16 mouse cellular contexts compared by ENCODE assay signal in the genomic region with DNA sequence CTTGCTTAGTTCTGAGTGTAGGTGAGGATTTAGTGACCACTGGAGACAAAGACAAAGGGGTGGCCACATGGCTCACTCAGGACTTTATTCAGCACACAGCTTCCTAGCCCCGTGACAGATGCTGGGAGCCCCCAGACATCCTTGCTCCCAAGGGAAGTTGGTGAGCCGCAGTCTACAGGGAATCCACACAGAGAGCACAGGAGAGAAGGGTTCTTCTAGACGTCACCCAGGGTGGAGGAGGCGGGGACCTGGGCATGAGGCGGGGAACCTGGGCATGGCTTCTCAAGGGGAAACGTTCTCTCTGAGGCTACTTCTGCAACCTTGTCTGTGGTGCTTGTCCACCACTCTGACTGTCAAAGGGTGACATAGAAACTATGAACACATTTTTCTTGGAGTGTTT. TPM values are rescaled to one million over a fixed set of nuclear protein-coding genes. Genes with fewer than 3 reads are reported as not detected.
DNase-seq lines count a peak whose midpoint lies in the region; ATAC-seq lines count a peak whose summit lies in the region.
"Had no signal": no experiment of that assay in that cellular context is flagged by ENCODE, and none has a peak within 500 bp of the region (broad histone marks: within the 10 kb centered on the region; RNA-seq: fewer than 3 reads in every experiment).

No protein-coding gene starts in this region.

- peaks cover 4% of the 10 kb centered on the region; the same call in 1 of the 2 replicates for H3K36me3 ChIP-seq in heart, embryonic 10.5 days
- no peaks in the 10 kb centered on the region for H3K36me3 ChIP-seq in midbrain, embryonic 13.5 days
- H3K36me3 ChIP-seq in midbrain, embryonic 14.5 days (ENCODE audit: control insufficient read depth, insufficient read depth, low read length): no peaks in the 10 kb centered on the region
- H3K36me3 ChIP-seq: heart, embryonic 15.5 days had no signal

- peak overlapping the region; percentile 45; the same call in 1 of the 2 replicates for H3K27ac ChIP-seq in heart, embryonic 10.5 days
- peak overlapping the region; percentile 9; the same call in 1 of the 2 replicates for H3K27ac ChIP-seq in midbrain, embryonic 13.5 days
- no peak overlapping the region for H3K27ac ChIP-seq in midbrain, embryonic 14.5 days (replicated peaks; ENCODE audit: low read depth, low read length)
- H3K27ac ChIP-seq: heart, embryonic 15.5 days; kidney, postnatal 0 days had no signal

- DNase-seq in heart, embryonic 10.5 days (ENCODE audit: low spot score): no peak
- no peak for DNase-seq in heart, adult 9 months (ENCODE audit: low spot score in 2 of 2)
- no peak for DNase-seq in midbrain, embryonic 14.5 days
- peak; percentile 24 for DNase-seq in lung, postnatal 14 days
- DNase-seq: adrenal gland, postnatal 10 days; cerebellum, adult 2 months; gastrocnemius, postnatal 25 days; right cerebral cortex, postnatal 4 days; thymus, adult 2 months had no signal

- no peak overlapping the region for H3K9ac ChIP-seq in midbrain, embryonic 13.5 days (replicated peaks)
- H3K9ac ChIP-seq in midbrain, embryonic 14.5 days (replicated peaks; ENCODE audit: low read length): no peak overlapping the region
- H3K9ac ChIP-seq: heart, embryonic 15.5 days had no signal

- H3K4me1 ChIP-seq in heart, embryonic 10.5 days: peaks cover 77% of the 10 kb centered on the region
- H3K4me1 ChIP-seq in midbrain, embryonic 13.5 days (replicated peaks): peaks cover 71% of the 10 kb centered on the region
- peaks cover 39% of the 10 kb centered on the region for H3K4me1 ChIP-seq in midbrain, embryonic 14.5 days (ENCODE audit: control insufficient read depth, insufficient read depth, low read length)

- H3K27me3 ChIP-seq in heart, embryonic 10.5 days (ENCODE audit: insufficient read depth, poor library complexity, severe bottlenecking): no peaks in the 10 kb centered on the region
- no peaks in the 10 kb centered on the region for H3K27me3 ChIP-seq in midbrain, embryonic 13.5 days
- no peaks in the 10 kb centered on the region for H3K27me3 ChIP-seq in midbrain, embryonic 14.5 days (ENCODE audit: control insufficient read depth, insufficient read depth, low read length)
- H3K27me3 ChIP-seq: heart, embryonic 15.5 days had no signal

- 55% methylated on average over 6 of the region's 6 CpGs for WGBS in heart, embryonic 10.5 days
- WGBS in midbrain, embryonic 13.5 days: 56% methylated on average over 6 of the region's 6 CpGs
- WGBS in midbrain, embryonic 14.5 days: 50% methylated on average over 6 of the region's 6 CpGs

- H3K4me3 ChIP-seq in heart, embryonic 10.5 days: no peak overlapping the region
- no peak overlapping the region for H3K4me3 ChIP-seq in midbrain, embryonic 13.5 days (replicated peaks)
- no peak overlapping the region for H3K4me3 ChIP-seq in midbrain, embryonic 14.5 days (replicated peaks; ENCODE audit: low read depth, low read length)
- H3K4me3 ChIP-seq: heart, embryonic 15.5 days had no signal

- ATAC-seq in midbrain, embryonic 13.5 days: no peak
- ATAC-seq in midbrain, embryonic 14.5 days (ENCODE audit: low FRiP score, low TSS enrichment): no peak
- no peak for ATAC-seq in cerebellum, adult (ENCODE audit: insufficient number of reproducible peaks, low FRiP score, low TSS enrichment)
- no peak for ATAC-seq in CD4-positive, CD25-positive, alpha-beta regulatory T cell, adult 4 months
- ATAC-seq: inflammation-experienced regulatory T-cells, adult 6 months had no signal

- H3K4me2 ChIP-seq in midbrain, embryonic 13.5 days (replicated peaks): no peak overlapping the region
- H3K4me2 ChIP-seq in midbrain, embryonic 14.5 days (ENCODE audit: low read length): no peak overlapping the region
- H3K4me2 ChIP-seq: heart, embryonic 15.5 days; liver, embryonic 11.5 days had no signal

- H3K9me3 ChIP-seq in heart, embryonic 10.5 days: no peaks in the 10 kb centered on the region
- H3K9me3 ChIP-seq in midbrain, embryonic 13.5 days: no peaks in the 10 kb centered on the region
- H3K9me3 ChIP-seq in midbrain, embryonic 14.5 days (ENCODE audit: control insufficient read depth, low read length): no peaks in the 10 kb centered on the region
- H3K9me3 ChIP-seq: heart, embryonic 15.5 days had no signal

RNA-seq across cellular contexts. Expression of a gene that starts 34.9 kb away (rescaled TPM):
- 26.0 and 26.5 TPM in 2 replicates for polyA plus RNA-seq in heart, embryonic 10.5 days (2016; fragmentation: Nextera tagmentation; extraction: Ambion mirVana)
- 61.6 and 62.7 TPM in 2 replicates for polyA plus RNA-seq in midbrain, embryonic 13.5 days (2015; fragmentation: Nextera tagmentation; extraction: Ambion mirVana)
- 57.8 and 67.5 TPM in 2 replicates for polyA plus RNA-seq in midbrain, embryonic 14.5 days (2014; fragmentation: Nextera tagmentation; extraction: Ambion mirVana)
- 1 to 10 TPM; 2.1 to 2.4 TPM for polyA plus RNA-seq in CD4-positive, CD25-positive, alpha-beta regulatory T cell, adult 4 months (2017; shearing (Covaris generic))

RNA-seq across cellular contexts. Expression of a gene that starts 35.2 kb away (rescaled TPM):
- 58.0 and 60.3 TPM in 2 replicates for polyA plus RNA-seq in heart, embryonic 10.5 days (2016; fragmentation: Nextera tagmentation; extraction: Ambion mirVana)
- 103 and 110 TPM in 2 replicates for polyA plus RNA-seq in midbrain, embryonic 13.5 days (2015; fragmentation: Nextera tagmentation; extraction: Ambion mirVana)
- 113 and 135 TPM in 2 replicates for polyA plus RNA-seq in midbrain, embryonic 14.5 days (2014; fragmentation: Nextera tagmentation; extraction: Ambion mirVana)
- 10 to 100 TPM; 65.7 to 82.1 TPM for polyA plus RNA-seq in CD4-positive, CD25-positive, alpha-beta regulatory T cell, adult 4 months (2017; shearing (Covaris generic))
